17 mouse cellular contexts compared by ENCODE assay signal in genomic region chr3:57428682-57429464, GRCm38 (mm10). TPM values are rescaled to one million over a fixed set of nuclear protein-coding genes. Genes with fewer than 3 reads are reported as not detected.
DNase-seq lines count a peak whose midpoint lies in the region; ATAC-seq and TF ChIP-seq lines count a peak whose summit lies in the region.
"Had no signal": no experiment of that assay in that cellular context is flagged by ENCODE, and none has a peak within 500 bp of the region (broad histone marks: within the 10 kb centered on the region; RNA-seq: fewer than 3 reads in every experiment).

No protein-coding gene starts in this region.

- H3K79me2 ChIP-seq in CH12.LX (replicated peaks; ENCODE audit: control insufficient read depth, extremely low read depth, insufficient read depth, poor library complexity, severe bottlenecking) = no peaks in the 10 kb centered on the region

- no peak for TF ChIP-seq RAD21 in CH12.LX (IDR thresholded peaks at IDR 0.05; ENCODE audit: low read depth, low read length)

- TF ChIP-seq CTCF in CH12.LX (conservative IDR thresholded peaks at IDR 0.05 in 1 of 2, IDR thresholded peaks at IDR 0.05 in 1 of 2; ENCODE audit: low read depth in 2 of 2, low read length in 2 of 2) = no peak

- peak overlapping the region; percentile 25; the same call in 1 of the 2 replicates for H3K4me2 ChIP-seq in CH12.LX (ENCODE audit: insufficient read depth, low read depth, poor library complexity, severe bottlenecking)
- no peak overlapping the region for H3K4me2 ChIP-seq in heart, embryonic 12.5 days
- H3K4me2 ChIP-seq: neural tube, embryonic 13.5 days had no signal

- no peak overlapping the region for H3K4me3 ChIP-seq in CH12.LX (replicated peaks in 1 of 3; ENCODE audit: low read depth in 2 of 3, low read length in 2 of 3, poor library complexity in 1 of 3)
- no peak overlapping the region for H3K4me3 ChIP-seq in heart, embryonic 12.5 days
- H3K4me3 ChIP-seq: erythroblast, embryonic 14.5 days; neural tube, embryonic 13.5 days had no signal

- no peak for DNase-seq in CH12.LX (ENCODE audit: extremely low read depth)
- DNase-seq in NIH3T3 (ENCODE audit: low read depth) = peak; percentile 65
- peak; percentile 32 for DNase-seq in kidney, postnatal 14 days
- no peak for DNase-seq in retina, embryonic 14.5 days (ENCODE audit: low spot score)
- DNase-seq in gastrocnemius, postnatal 4 days (ENCODE audit: low spot score in 2 of 2) = no peak
- DNase-seq in right cerebral cortex, postnatal 25 days = no peak
- DNase-seq: adrenal gland, postnatal 14 days; cerebellum, adult 9-10 months; gastrocnemius, postnatal 10 days had no signal

- no peaks in the 10 kb centered on the region for H3K4me1 ChIP-seq in CH12.LX (ENCODE audit: control insufficient read depth in 1 of 2, insufficient read depth in 2 of 2)
- peaks cover 26% of the 10 kb centered on the region; the same call in 1 of the 2 replicates for H3K4me1 ChIP-seq in heart, embryonic 12.5 days (replicated peaks)

- H3K27me3 ChIP-seq in CH12.LX (replicated peaks) = no peaks in the 10 kb centered on the region
- no peaks in the 10 kb centered on the region for H3K27me3 ChIP-seq in heart, embryonic 12.5 days (replicated peaks)
- H3K27me3 ChIP-seq: neural tube, embryonic 13.5 days had no signal

- no peaks in the 10 kb centered on the region for H3K36me3 ChIP-seq in CH12.LX (replicated peaks in 1 of 2; ENCODE audit: control insufficient read depth in 1 of 2, insufficient read depth in 1 of 2, low read length in 1 of 2)
- H3K36me3 ChIP-seq in heart, embryonic 12.5 days = no peaks in the 10 kb centered on the region
- H3K36me3 ChIP-seq: neural tube, embryonic 13.5 days had no signal

- peak; percentile 75 for ATAC-seq in heart, embryonic 12.5 days (ENCODE audit: insufficient number of reproducible peaks, low FRiP score)
- ATAC-seq in cerebellum, adult (ENCODE audit: insufficient number of reproducible peaks, low FRiP score, low TSS enrichment) = no peak
- ATAC-seq: intestine, postnatal 0 days had no signal

- 19% methylated on average over 5 of the region's 5 CpGs for WGBS in heart, embryonic 12.5 days

- in situ Hi-C loops in CH12.LX (cut with MboI; ENCODE audit: low pct_ligation_motif_present, low pct_unique_long_range_greater_than_20kb, low sequenced_read_pairs) = no loop called here

- TF ChIP-seq EP300 in CH12.LX (IDR thresholded peaks at IDR 0.05; ENCODE audit: low read length) = no peak

- no peak overlapping the region for H3K9ac ChIP-seq in CH12.LX (ENCODE audit: insufficient read depth, low read depth)
- no peak overlapping the region for H3K9ac ChIP-seq in heart, embryonic 12.5 days
- H3K9ac ChIP-seq: neural tube, embryonic 13.5 days had no signal

- dilution Hi-C loops in CH12.LX (cut with MboI; ENCODE audit: extremely low pct_ligation_motif_present, extremely low pct_unique_long_range_greater_than_20kb, low sequenced_read_pairs) = no loop called here

- no peak for TF ChIP-seq POLR2A in CH12.LX (IDR thresholded peaks at IDR 0.05; ENCODE audit: low read depth, low read length)

- no peaks in the 10 kb centered on the region for H3K9me3 ChIP-seq in CH12.LX (replicated peaks; ENCODE audit: low read length)
- H3K9me3 ChIP-seq in heart, embryonic 12.5 days (replicated peaks) = no peaks in the 10 kb centered on the region
- H3K9me3 ChIP-seq: neural tube, embryonic 13.5 days had no signal

- no peak overlapping the region for H3K27ac ChIP-seq in CH12.LX (ENCODE audit: insufficient read depth, low read depth)
- peak overlapping the region; percentile 70 for H3K27ac ChIP-seq in heart, embryonic 12.5 days (ENCODE audit: poor library complexity, severe bottlenecking)
- H3K27ac ChIP-seq: neural tube, embryonic 13.5 days had no signal

TF ChIP-seq in CH12.LX, 34 proteins besides CTCF, POLR2A, EP300 and RAD21:
- TF ChIP-seq UBTF (IDR thresholded peaks at IDR 0.05; ENCODE audit: low read depth, low read length) (no peak), SIN3A (IDR thresholded peaks at IDR 0.05; ENCODE audit: low read length) (no peak)

RNA-seq across cellular contexts. Expression of gene Tm4sf4, which starts 3.8 kb away (rescaled TPM):
- total RNA-seq in CH12.LX (2012; rRNA removed) (not detected in 2 replicates), CH12.LX (2014; rRNA removed) (not detected in 2 replicates)
- polyA plus RNA-seq in CH12.LX (2012; ENCODE audit: insufficient read length, low read depth) = not detected in 2 replicates
- polyA plus RNA-seq in heart, embryonic 12.5 days (2016; fragmentation: Nextera tagmentation; extraction: Ambion mirVana) = 0.52 TPM in 1 of 2 replicates, not detected in the other
- total RNA-seq in gastrocnemius, postnatal 4 days (2021) = under 1 TPM in 1 of 2 experiments, not detected in 1; 0.18 TPM
- total RNA-seq: ES-E14; gastrocnemius, postnatal 10 days; left cerebral cortex, postnatal 25 days; megakaryocyte progenitor cell, adult 5-6 weeks had no signal
- polyA plus RNA-seq: erythroblast, embryonic 14.5 days had no signal

Comparison
In these comparisons a context has a peak if more than half of its experiments do, and no peak if none do; other contexts are left out.
1. DNase-seq: peak in NIH3T3 (single experiment) and kidney, postnatal 14 days (single experiment); none in CH12.LX (single experiment), retina, embryonic 14.5 days (single experiment), gastrocnemius, postnatal 4 days (0 of 2) and right cerebral cortex, postnatal 25 days (single experiment).